Mouse (Mus musculus) monocyte, adult 5-6 weeks (primary cell): ENCODE results near the gene 3830406C13Rik. TPM values are rescaled to one million over a fixed set of nuclear protein-coding genes. Genes with fewer than 3 reads are reported as not detected.

Experiments used
- ATAC-seq: fragments of 153-309, 156-312 bp; replicated peaks from 2 replicates; pipeline ENCODE4 v1.8.0; 2017; ENCODE audit warnings: mild to moderate bottlenecking; ENCODE audit not compliant: low TSS enrichment, insufficient number of reproducible peaks, severe bottlenecking, poor library complexity, low FRiP score
- total RNA-seq: library from RNA; stranded (forward); fragments of 200-1000, 200-491, 200-594 nt; gene quantifications from 3 replicates; pipeline ENCODE4 v1.2.3, GENCODE M21; 2017

The 3830406C13Rik gene
- total RNA-seq, 1 experiment from 2014 or later, result 24.0 TPM

DNA sequence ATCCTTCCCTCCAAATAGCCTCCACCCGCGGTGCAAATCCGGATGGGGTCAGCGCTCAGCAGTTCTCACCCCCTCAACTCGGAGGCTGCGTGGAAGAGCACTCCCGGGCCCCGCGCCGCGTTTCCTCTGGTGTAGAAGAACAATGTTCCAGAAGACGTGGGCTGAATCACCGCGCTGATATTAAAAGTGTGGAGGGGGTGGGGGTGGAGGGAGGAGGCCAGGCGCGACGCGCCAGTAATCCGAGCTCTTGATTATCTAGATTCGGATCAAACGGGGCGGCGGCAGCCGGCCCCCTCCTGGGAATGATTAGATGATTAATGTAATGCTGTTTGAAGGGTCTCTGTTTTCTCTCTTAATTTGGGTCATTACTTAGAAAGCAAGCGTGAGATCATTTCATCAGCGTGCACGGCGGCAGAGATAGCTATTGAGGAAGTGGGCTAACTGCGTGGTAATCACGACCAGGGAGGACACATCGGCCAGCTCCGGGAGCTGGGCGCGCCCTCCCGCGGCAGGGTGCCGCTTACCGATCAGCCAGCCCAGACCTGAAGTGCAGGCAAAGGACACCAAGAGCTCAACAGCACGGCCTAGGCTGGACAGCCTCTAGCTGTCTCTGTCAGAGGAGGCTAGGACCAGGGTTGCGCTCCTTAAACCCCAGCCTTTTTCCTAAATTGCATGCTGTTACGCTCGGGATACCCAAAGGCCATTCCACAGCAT, 57.3 kb downstream of the 3830406C13Rik start:
- no peak for ATAC-seq

DNA sequence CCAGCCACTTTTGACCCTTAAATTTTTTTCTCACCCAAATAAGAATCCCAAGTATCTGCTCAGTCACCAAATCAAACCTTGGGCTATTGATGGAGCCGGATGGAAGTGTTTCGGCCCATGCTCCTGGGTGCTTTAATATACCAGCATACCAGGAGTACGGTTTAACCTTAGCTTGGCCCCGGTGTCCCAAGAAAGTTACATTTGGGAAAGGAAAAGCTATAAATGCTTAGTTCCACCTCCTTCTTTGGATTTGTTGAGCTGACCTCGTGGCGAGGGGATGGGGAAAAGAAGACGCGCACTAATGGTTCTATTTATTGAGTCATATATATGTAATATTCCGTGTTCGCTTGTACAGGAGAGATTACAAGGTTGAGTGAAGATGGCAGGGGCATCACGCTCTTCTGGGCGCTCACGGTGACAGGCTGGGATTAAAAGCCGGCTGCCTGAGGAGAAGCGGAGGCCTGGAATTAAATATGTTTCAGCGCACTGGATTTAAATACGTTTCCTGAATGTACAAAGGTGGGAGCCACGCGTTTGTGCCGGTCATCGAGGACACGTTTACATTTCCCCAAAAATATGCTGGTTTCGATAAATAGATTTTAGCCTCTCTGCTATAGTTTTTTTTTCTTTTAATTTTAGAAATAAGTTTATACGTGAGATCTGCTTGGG, 58.0 kb downstream of the 3830406C13Rik start:
- ATAC-seq, result no peak

DNA sequence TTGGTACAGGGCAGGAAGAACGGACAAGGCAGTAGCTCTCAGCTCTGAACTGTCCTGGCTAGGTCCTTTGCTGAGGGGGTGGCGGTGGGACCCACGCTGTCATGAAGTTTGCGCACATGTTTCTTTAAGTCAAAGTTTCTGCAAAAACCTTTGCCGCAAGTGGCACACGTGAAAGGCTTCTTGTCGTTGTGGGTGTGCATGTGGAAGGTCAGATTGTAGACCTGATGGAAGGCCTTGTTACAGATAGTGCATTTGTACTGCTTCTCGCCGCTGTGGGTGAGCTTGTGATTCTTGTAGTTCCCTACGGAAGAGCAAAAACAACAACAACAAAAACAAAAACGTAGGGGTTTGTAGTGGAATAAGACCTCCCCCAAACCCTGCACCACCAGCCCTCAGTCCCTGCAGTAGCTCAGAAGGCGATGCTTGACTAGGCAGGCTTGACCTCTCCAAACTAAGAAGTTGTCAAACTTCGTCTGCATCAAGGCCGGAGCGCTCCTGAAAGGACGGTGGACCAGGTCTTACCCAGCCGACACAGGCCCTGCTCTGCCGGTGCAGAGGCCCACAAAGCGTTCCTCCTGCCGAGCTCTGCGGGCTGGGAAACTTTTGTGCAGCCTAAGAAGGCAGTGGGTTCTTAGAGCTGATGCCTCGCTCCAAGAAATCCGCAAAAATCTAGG, 58.6 kb downstream of the 3830406C13Rik start:
- ATAC-seq, result no peak

DNA sequence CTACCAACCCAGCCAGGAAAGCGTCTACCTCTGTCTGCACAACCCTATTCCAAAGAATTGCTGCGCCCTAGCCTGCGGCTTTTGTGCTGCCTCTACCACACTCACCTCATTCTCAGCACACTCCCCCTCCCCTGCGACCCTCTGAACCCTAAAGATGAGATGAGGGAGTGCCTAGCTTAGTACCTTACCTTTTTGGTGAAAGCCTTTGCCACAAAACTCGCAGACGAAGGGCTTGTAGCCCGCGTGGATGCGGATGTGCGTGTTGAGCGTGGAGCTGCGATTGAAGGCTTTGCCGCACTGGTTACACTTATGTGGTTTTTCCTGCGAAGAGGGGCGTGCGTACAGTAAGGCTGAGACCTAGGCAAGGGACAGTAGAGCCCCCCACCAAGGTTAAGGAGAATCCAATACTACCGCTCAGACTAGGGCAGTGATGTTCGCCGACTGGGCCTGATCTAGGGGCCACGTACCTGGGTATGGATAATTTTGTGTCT, 59.5 kb downstream of the 3830406C13Rik start:
- no peak for ATAC-seq

DNA sequence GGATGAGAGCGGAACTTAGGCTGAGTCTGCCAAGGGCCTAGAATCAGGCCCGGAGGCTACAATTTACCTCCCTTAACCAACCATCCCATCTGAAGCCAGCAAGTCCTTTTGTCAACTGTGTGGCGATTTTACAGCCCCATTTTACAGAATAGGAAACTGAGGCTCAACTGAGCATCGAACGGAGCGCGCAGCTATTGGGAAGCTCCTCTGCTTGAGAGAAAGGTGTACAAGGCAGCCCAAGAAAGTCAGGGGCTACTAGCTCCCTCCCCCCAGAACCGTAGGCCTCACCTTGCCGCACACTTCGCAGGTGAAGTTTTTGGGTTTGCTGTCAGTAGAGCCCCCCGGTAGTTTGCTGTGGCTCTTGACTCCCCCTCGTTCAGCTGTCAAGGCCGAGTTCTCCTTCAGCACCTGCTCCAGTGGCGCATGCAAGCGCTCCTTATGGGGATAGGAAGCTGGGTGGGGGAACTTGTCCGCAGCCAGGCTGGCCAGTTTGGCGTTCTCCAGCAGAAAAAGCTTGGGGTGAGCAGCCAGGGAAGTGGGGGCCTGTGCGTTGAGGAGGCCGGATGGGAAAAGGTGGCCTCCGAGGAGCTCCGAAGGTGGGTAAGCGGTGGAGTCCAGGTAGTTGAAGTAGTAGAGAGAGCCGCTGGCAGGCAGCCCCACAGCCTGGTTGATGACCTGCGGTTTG, 60.2 kb downstream of the 3830406C13Rik start:
- no peak for ATAC-seq

DNA sequence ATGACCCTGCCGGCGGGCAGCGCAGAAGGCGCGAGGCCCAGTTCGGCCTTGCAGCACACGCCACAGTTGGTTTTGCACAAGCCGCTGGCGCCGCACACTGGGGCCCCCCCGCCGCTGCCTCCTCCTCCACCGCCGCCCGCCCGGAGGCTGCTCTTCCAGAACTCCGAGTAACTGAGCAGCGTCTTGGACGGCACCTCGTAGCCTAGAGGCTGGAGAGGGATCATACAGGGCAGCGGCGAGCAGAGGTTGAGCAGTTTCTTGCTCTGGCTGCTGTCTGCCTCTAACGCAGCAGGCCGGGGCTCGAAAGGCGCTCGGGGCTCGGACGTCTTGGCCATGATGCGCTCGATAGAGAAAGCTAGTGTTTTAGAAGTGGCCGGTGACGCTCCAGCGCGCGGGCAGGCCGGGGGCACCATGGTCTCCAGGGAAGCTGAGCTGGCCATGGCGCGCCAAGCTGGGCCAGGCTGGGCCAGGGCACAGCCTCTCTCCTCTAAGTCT, 60.8 kb downstream of the 3830406C13Rik start:
- ATAC-seq, result no peak

DNA sequence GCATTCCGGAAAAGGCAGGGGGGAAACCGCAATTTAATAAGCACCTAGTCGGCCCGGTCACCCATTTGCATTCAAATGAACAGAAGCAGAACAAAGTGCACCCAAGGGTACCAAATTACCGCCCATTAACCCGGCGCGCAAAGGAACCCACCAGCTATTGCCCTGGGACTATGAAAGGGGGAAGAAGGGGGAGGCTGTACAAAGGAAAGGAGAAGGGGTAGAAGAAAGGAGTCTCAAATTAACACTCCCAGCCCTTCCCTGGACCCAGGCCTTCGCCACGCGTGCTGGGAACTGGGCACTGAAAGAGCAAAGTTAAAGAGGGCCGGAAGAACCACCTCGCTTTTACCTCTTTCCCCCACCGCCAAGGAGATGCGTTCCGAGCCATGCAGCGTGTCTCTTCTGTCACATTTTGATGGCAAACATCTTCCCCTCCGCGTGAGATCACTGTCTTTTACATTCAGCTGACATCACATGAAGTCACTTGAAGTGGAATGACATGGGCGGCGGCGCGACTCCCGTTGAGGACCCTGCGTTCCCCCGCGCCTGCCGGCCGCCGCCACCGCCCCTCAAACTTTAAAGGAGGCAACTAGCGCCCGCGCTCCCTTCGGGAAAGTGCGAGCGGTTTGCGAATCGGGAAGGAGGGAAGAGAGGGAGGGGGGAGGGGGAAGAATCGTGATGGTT, 61.4 kb downstream of the 3830406C13Rik start:
- no peak for ATAC-seq

DNA sequence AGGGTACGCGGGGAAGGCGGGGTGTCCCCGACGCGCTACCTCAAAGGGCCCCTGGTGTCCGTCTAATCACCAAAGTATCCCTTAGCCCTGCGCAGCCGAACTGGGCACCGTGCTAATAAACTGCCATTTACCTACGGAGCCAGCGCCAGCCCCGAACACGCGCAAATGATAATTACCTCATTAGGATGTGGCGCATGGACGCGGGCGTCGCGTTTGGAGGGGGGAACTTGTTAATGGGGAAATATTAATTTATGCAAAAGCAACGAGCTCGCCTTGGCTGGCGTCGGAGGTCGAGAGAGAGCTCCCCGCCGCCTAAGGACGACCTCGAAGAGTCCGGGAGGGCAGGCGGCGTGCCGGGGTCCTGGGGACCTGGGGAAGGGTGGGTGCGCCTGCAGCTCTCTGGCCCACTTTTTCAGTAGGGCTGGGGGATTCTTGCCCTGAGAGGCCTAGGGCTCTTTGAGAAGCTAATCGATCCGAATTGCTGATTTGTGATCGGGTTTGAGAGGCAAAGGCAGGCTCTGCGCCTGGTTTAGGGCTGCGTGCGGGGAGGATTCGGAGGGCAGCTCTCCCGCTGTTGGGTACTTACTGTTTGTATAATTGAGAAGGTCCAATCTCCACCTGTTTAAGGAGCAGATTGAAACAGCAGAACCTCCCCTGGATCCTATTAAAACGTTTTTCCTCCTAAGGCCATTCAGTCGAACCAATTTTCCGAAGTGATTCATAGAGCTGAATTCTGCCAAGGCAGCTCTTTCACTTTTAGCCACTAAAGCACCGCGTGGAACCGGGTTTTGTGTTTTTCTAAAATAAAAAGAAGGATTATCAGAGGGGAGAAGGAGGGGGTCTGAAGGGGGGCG, 62.3 kb downstream of the 3830406C13Rik start:
- ATAC-seq, result no peak

DNA sequence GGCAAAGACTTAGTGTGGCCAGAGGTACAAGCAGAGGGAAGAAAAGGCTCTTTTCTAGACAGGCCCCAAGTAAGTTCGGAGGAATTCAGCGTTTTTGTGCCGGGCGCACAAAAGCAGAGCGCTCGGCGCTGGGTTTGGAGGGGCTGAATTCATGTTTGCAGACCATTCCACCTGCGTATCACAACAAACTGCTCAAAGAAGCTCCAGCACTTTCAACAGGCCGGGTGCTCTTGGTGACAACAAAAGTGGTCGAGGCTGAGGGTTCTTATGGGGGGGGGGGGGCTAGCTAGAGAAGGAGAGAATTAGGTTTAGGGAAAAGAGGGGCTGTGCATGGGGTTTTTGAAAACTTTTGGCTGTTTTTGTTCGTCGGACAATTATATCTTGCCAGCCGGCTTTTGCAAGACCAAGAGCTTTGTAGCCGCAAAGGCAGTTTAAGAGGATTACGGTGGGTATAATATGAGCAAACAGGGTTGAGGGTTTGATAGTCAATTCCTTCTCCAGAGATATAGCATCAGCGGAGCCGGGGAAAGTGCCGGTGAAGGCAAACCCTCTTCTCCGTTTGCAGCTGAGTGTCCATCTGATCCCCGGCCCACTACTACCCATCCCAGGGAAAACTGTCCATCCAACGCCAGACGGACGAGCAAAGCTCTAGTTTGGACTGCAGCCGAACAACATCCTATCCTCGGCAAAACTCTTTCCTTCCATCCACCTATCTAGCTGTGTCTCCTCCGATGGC, 63.1 kb downstream of the 3830406C13Rik start:
- ATAC-seq, result no peak

DNA sequence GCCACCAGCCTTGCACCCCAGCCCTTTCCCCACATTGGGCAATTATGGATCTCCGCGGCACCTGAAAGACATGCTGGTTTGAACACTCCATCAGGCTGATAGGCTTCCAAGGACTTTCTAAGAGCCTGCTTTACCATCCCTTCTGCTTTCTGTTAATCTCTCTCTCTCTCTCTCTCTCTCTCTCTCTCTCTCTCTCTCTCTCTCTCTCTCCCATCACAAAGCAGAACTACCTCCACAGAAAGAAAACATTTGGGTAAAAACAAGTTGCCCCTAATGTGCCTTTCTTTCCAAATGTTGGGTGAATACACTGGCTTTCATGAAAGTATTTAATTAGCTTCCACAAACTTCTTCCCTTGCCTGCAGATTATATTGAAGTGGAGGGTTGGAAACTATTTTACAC, 64.1 kb downstream of the 3830406C13Rik start, which contains the start of gene Fezf2:
Fezf2 (minus strand) TSS at position 101 of the 400 bp plus-strand sequence.
- ATAC-seq, result no peak

DNA sequence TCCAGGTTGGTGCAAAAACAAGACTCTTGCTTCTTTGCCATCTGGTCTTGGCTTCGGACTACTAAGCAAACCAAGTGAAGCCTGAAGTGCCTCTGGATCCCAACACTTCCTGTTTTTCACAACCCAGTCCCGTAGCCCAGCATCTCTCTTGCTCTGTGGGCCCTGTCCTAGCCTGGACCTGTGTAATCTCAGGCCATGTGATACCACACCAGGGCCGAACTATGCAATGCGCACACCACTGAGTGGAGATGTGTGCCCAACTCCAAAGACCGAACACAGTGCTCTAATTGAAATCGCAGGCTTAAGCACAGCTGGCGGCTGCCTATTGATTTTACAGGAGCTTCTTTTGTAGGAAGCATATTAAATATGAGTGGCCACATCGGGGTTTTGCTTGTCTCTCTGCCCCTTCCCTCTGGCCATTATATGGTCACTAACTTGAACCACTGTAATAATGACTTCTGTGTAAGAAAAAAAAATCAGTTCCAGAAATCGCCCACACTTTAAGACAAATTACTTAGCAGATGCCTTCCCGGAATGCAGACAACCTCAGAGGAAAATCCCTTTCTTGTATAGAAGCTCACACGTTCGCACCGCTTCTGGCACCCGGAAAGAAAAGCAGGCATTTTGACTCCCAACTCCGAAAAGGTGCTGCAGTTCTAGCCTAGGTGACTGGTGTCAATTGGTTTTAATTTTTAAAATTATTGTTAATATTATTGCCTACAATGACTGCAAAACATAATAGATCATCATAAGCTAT, 65.5 kb downstream of the 3830406C13Rik start:
- no peak for ATAC-seq

DNA sequence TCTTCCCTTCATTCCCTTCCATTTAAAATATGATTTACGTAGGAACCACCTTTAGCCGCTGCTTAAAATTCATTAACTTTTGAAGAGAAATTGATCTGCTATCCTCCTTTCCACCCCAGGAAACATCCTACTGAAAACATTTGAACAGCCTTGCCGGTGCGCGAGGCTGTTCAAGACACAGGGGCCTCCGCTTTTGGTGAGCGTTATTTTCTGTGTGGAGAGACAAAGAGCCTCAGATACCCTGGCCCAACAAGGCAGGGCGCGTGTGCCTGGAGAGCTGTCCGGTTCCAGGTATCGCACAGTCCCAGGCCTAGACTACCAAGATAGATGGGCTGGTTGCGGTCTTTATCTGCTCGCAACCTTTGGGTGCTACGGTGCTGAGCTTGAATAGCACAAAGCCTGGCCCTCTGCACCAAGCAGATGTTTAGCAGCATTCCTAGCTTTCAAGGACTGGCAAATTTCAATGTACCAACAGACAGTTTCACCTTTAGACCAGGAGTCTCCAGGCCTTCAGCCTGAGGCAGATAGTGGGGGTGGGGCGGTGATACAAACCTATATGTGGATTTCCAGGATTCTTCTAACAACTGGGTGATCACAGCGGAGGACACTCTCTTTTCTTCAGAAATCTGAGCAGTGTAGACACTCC, 66.4 kb downstream of the 3830406C13Rik start:
- ATAC-seq, result no peak
